Mouse (Mus musculus) adrenal gland, postnatal 25 days (tissue): ENCODE data around the gene Tctn3. TPM values are rescaled to one million over a fixed set of nuclear protein-coding genes. Genes with fewer than 3 reads are reported as not detected.

Experiments used
- DNase-seq: peaks from one replicate; pipeline ENCODE4 v3.0.0; 2021; ENCODE audit warnings: mixed read lengths
- total RNA-seq: library from RNA; stranded (reverse); gene quantifications from 2 replicates; pipeline ENCODE4 v1.2.3, GENCODE M21; 2021

Gene Tctn3
- total RNA-seq, 1 experiment from 2014 or later, result 8.4 TPM

DNA sequence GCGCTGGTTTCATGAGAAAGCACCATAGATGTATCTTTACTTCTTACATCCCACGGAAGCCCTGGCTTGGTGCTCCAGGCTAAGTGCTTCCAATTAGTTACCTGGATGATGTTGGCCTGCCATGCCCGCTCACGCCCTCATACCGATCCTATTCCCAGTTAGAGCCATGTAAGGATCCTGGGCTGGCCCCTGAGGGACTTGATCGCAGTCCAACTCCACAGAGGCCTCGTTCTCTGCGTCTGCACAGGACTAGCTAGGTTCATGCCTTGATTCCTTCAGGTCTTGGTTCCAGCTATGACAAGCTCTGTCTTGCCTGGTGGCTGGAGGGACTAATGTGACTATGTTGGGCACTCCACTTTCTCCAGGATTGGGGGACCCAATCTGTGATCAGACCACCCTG, 56.9 kb downstream of the Tctn3 start:
- DNase-seq, result no peak

DNA sequence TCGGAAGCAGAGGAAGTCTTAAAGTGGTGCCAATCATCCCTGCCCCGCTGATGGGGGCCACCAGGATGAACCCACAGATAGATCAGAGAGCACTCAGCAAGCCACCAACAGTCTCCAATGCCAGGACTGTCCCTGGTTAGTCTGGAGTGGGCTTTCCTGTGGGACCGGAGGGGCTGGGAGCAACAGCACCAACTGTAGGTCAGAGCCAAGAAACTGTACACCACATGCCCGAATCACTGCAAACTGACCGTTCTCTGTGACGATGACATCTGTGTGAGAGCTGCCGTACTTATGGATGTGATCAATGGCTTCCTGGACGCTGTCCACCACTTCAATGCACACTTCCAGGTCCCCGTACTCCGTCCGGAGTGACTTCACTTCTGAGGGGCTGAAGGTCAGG, 57.7 kb downstream of the Tctn3 start:
- DNase-seq, result no peak

DNA sequence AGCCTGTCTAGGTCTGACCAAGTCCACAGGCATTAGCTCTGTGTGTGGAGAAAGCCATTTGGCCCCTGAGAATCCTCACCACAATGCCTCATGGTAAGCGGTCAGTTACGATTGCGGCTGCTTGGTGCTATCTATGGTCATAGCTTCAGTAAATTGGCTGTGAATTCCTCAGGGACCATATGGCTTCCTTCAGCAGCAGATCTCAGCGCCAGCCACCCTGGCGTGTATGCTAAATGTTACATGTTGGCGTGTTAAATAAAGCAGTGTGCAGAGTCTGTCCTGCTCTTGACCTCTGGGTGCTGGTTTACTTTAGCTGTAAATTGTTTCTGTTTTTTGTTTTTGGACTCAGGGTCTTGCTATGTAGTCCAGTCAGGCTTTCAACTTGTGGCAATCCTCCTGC, 58.2 kb downstream of the Tctn3 start:
- DNase-seq, result no peak

DNA sequence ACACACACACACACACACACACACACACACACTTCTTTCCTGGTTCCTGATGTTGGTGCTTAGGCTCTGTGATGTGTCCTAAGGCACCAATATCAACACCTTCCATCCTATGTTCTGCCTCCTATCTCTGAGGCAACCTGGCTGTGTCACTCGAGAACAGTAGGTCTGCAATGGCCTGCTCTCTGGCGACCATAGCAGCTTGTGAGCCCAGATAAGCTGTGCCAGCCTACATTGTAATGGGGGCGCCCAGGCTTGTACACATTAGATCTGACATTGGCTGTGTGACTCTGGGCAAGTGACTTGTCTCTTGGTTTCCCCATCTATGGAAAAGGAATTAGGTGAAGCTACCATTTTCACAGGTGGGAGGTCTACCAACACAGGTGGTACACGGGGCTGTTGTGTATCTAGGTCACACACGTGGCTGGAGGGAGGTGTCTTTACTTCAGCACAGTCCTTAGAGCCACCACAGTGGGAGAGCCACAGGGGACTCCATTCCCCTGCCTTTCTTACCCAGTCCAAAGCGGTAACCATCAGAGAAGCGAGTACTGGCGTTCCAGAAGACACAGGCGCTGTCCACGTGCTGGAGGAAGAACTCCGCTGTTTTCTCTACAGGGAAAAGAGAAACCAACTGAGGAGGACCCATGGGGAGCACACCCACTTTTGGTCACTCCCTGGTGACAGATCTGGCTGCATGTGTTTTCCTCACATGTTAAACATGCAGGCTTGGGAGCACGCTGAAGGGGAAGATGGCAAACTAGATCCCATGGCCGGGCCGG, 58.8 kb downstream of the Tctn3 start:
- DNase-seq, result no peak

DNA sequence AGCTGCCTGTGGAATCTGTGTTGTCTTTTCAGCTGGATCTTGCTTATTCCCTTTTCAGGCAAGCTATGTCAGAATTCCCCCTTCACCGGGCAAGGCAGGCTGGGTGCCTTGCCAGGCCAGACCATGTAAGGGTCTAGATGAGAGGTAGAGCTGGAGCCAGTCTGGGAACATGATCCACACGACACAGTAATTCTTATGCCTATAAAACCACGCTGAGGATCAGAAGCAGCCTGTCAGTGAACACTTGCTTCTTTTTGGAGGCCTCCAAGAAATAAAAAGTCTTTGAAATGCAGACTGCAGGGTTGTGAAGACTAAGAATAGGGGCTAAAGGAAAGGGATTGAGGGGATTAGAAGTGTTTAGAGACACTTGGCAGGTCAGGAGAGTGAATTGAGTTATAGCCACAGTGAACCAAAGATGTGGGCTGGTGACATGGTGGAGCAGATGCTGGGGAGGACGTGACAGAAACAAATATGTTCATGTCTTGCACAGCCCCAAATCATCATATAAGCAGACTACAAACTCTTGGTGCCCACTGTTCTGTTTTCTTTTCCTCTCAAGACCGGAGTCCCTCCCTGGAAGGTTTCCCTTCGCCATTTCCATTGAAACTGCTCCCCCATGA, 62.4 kb downstream of the Tctn3 start:
- no peak for DNase-seq

DNA sequence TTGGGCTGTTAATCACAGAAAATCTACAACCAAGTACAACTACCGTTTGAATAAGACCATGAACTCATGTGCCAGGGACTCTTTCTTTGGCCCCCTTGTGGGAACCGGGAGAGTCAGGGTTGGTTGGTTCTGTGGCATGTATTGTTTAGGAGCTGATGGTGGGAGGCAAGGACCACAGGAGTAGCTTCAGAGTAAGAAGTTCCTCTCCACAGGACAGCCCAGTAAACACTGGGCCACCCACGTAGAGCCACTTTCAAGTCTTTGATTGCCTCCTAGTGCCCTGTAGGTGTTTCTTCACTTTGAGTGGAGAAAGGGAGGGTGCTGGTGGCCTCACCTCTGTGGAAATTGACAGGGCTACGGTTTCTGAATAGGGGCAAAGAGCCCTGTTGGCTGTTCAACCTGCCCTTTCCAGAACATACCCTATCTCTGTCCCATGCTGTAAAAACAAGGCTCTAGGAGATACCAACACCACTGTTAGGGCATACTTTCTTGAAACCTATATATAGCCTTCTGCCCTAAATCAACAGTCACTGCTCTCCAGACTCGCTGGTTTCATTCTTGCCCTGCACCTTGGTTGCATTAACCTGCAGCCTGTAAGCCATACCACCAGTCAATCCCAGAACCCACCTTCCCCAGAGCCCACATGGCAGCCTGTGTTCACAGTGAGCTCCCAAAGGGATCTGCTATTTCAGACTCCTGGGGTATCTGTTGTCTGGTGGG, 63.1 kb downstream of the Tctn3 start:
- DNase-seq, result no peak

DNA sequence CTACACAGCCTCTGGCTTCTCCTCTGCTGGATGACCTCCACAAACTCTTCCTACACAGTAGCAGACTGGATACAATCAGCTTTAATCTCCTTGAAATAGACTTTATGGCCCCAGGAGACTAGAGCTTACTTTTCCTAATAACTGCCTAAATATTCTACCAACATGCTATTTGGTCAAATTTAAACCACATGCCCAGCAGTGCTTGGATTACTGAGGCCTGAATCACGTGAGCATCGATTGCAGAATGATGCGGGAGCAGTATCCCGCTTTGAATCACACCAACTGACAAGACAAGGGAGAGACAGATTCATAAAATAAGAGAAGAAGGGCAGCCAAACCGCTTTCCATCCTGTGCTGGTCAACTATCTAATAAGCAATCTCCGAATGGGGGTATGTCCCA, 63.6 kb downstream of the Tctn3 start:
- DNase-seq, result no peak

Other genes starting within 250 kb of the Tctn3 start
- gene Sorbs1, start 98.5 kb downstream of the Tctn3 start, total RNA-seq, result 66.4 and 76.7 TPM in 2 replicates
- gene Aldh18a1, start 23.8 kb downstream of the Tctn3 start, total RNA-seq, result 21.0 and 30.4 TPM in 2 replicates
- gene Entpd1, start 133 bp upstream of the Tctn3 start, total RNA-seq, result 19.6 and 20.3 TPM in 2 replicates
- 0.27 TPM in 1 of 2 replicates, not detected in the other for gene Cc2d2b, start 136.5 kb upstream of the Tctn3 start, total RNA-seq
- gene Ccnj, start 219.0 kb upstream of the Tctn3 start, total RNA-seq, result 8.1 and 8.8 TPM in 2 replicates